Comparison of ENCODE assay signal across 18 mouse cellular contexts in the genomic region with DNA sequence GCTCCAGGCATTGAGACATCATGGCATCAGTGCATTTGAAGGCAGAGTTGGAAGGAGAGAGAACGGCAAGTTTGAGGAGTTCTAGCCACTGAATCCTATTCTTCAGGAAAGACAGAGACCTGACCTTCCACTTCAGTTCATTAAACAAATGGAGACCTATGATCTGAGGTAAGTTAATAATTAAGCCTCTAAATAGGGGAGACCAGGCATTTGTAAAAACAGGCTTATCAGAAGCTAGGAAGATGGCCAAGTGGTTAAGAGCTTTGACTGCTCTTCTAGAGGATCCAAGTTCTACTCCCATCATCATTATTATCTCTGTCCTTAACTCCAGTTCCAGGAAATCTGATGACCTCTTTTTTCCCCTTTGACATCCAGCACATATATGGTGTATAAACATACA.
"Had no signal": no experiment of that assay in that cellular context is flagged by ENCODE, and none has a peak within 500 bp of the region (broad histone marks: within the 10 kb centered on the region; RNA-seq: fewer than 3 reads in every experiment).

No protein-coding gene starts in this region.

- H3K27me3 ChIP-seq: midbrain, embryonic 12.5 days; neural tube, embryonic 13.5 days; neural tube, embryonic 15.5 days had no signal

- H3K4me1 ChIP-seq: midbrain, embryonic 10.5 days; midbrain, embryonic 12.5 days; neural tube, embryonic 13.5 days; neural tube, embryonic 15.5 days had no signal

- H3K4me2 ChIP-seq: lung, embryonic 14.5 days; midbrain, embryonic 12.5 days; neural tube, embryonic 13.5 days; neural tube, embryonic 15.5 days had no signal

- H3K36me3 ChIP-seq: midbrain, embryonic 10.5 days; midbrain, embryonic 12.5 days; neural tube, embryonic 13.5 days; neural tube, embryonic 15.5 days had no signal

- ATAC-seq: midbrain, embryonic 16.5 days had no signal

- H3K27ac ChIP-seq: midbrain, embryonic 10.5 days; midbrain, embryonic 12.5 days; neural tube, embryonic 13.5 days; neural tube, embryonic 15.5 days had no signal

- H3K9ac ChIP-seq: lung, embryonic 14.5 days; midbrain, embryonic 12.5 days; neural tube, embryonic 13.5 days; neural tube, embryonic 15.5 days had no signal

- H3K9me3 ChIP-seq: midbrain, embryonic 10.5 days; midbrain, embryonic 12.5 days; neural tube, embryonic 13.5 days; neural tube, embryonic 15.5 days had no signal

- DNase-seq: lung, embryonic 14.5 days; lung, postnatal 10 days; lung, postnatal 4 days; midbrain, embryonic 14.5 days; retina, postnatal 1 day; right cerebral cortex, adult 18-20 months; right cerebral cortex, postnatal 25 days; right cerebral cortex, postnatal 4 days; spleen, adult 18-20 months; thymus, adult 18-20 months; thymus, postnatal 14 days; thymus, postnatal 36 days had no signal

- H3K4me3 ChIP-seq: midbrain, embryonic 10.5 days; midbrain, embryonic 12.5 days; myocyte; neural tube, embryonic 13.5 days; neural tube, embryonic 15.5 days had no signal
